Mouse (Mus musculus): ENCODE data around the gene Pard3b. TPM values are rescaled to one million over a fixed set of nuclear protein-coding genes. Genes with fewer than 3 reads are reported as not detected.

Gene Pard3b
- total and polyA plus RNA-seq, 3 experiments = 2.2 to 13.9 (median 13.8) TPM

DNA sequence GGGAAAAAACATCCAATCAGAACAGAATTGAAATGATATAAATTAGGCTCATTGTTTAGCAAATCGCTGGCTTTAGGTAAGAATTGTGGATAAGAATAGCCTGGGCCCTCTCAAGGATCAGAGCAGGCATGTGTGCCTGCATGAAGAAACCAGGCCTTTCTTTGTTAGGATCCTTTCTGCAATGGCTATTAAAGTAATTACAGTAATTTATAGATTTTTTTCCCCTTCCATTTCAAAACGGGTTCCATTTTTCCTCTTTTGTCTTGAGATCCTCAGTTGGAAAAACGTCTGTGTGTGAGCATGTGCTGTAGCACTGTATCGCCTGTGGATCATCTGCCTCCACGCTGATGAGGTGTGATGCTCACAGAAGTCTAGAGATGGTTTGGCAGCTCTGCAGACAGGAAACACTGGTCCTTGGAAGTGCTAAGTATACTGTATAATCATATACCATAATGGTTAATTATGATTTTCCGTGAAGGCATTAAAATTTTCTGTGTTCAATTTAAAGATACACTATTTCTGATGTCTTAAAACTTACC is 198.5 kb downstream of the Pard3b start:
- Histone ChIP-seq H3K4me1 (ENCODE audit: control insufficient read depth, insufficient read depth, low read length) (no peaks in the 10 kb centered on the region), H3K27ac (no peak overlapping the region), H3K27me3 (ENCODE audit: control insufficient read depth, insufficient read depth, low read length) (no peaks in the 10 kb centered on the region), H3K4me3 (no peak overlapping the region), H3K79me2 (replicated peaks; ENCODE audit: control insufficient read depth, insufficient read depth, low read length) (no peaks in the 10 kb centered on the region), H3K36me3 (ENCODE audit: control insufficient read depth, insufficient read depth, low read length) (no peaks in the 10 kb centered on the region), H3K9ac (ENCODE audit: low read depth, low read length) (no peak overlapping the region)
- DNase-seq = no peak
- 77% methylated on average over 6 of the region's 6 CpGs for WGBS
- intact Hi-C loops (cut with DNase I) = no loop called here
- no peak for TF ChIP-seq EP300 (IDR thresholded peaks at IDR 0.05; ENCODE audit: insufficient read depth, low read depth, low read length)
- TF ChIP-seq CTCF (IDR thresholded peaks at IDR 0.05) = no peak
- TF ChIP-seq POLR2A (IDR thresholded peaks at IDR 0.05; ENCODE audit: insufficient read depth, low read depth, low read length) = no peak

DNA sequence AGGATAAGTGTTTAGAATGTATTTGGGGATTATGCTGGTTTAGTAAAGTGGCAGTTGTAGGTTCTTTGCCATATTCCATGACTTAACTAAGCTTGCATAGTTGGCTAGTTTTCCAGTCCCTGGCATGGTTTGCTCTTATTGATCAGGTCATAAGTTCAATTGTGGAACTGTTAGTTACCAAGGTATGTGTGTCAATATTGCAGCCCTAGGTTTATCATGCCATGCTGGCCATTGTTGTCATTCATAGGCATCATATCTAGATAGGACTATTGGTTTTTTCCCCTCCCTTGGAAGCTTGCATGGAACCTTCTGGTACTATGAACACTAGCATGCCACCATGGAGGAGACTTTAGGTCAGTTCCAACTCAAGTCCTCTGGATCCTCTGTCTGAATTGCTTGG is 208.0 kb downstream of the Pard3b start:
- DNase-seq = no peak
- intact Hi-C loops (cut with DNase I) = no loop called here
- Histone ChIP-seq H3K36me3 (ENCODE audit: control insufficient read depth, insufficient read depth, low read length) (no peaks in the 10 kb centered on the region), H3K4me1 (ENCODE audit: control insufficient read depth, insufficient read depth, low read length) (no peaks in the 10 kb centered on the region), H3K4me3 (no peak overlapping the region), H3K9ac (ENCODE audit: low read depth, low read length) (no peak overlapping the region), H3K79me2 (replicated peaks; ENCODE audit: control insufficient read depth, insufficient read depth, low read length) (no peaks in the 10 kb centered on the region), H3K27ac (no peak overlapping the region), H3K27me3 (ENCODE audit: control insufficient read depth, insufficient read depth, low read length) (no peaks in the 10 kb centered on the region)
- TF ChIP-seq EP300 (IDR thresholded peaks at IDR 0.05; ENCODE audit: insufficient read depth, low read depth, low read length) (no peak), CTCF (IDR thresholded peaks at IDR 0.05) (no peak)

DNA sequence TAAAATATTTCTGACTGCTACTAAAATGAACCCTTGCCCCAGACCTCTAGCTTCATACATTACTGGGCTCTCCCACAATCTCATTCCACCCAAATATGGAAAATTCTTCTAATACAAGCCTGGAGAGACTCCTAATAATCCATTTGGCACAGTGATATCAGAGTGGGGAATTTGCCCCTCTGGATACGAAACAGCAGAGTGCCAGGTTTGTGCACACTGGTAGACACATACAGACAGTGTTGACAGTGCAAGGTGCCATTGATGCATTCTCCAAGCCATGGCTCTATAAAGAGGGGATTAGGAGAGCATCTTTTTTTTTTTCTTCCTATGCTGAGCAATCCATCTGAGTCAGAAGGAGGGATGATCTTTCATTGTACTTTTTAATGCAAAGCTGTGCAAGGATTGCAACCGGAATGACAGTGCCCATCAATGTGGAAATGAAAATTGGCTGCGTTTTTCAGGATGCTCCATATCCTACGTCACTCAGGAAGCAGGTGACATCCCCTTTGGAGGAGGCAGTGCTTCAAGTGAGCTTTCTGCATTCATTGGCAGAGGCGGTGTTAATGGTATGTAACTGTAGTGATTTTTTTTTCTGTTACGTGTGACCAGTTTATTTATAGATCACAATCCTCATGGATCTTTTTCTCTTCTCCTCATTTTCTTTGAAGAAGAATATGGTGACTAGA is 210.5 kb downstream of the Pard3b start:
- Histone ChIP-seq H3K79me2 (replicated peaks; ENCODE audit: control insufficient read depth, insufficient read depth, low read length) (no peaks in the 10 kb centered on the region), H3K27ac (no peak overlapping the region), H3K4me1 (ENCODE audit: control insufficient read depth, insufficient read depth, low read length) (no peaks in the 10 kb centered on the region), H3K36me3 (ENCODE audit: control insufficient read depth, insufficient read depth, low read length) (no peaks in the 10 kb centered on the region), H3K4me3 (no peak overlapping the region), H3K27me3 (ENCODE audit: control insufficient read depth, insufficient read depth, low read length) (no peaks in the 10 kb centered on the region), H3K9ac (ENCODE audit: low read depth, low read length) (no peak overlapping the region)
- DNase-seq = no peak
- TF ChIP-seq EP300 (IDR thresholded peaks at IDR 0.05; ENCODE audit: insufficient read depth, low read depth, low read length) (no peak), CTCF (IDR thresholded peaks at IDR 0.05) (no peak), POLR2A (IDR thresholded peaks at IDR 0.05; ENCODE audit: insufficient read depth, low read depth, low read length) (no peak)
- intact Hi-C loops (cut with DNase I) = no loop called here
- 41% methylated on average over 6 of the region's 6 CpGs for WGBS

DNA sequence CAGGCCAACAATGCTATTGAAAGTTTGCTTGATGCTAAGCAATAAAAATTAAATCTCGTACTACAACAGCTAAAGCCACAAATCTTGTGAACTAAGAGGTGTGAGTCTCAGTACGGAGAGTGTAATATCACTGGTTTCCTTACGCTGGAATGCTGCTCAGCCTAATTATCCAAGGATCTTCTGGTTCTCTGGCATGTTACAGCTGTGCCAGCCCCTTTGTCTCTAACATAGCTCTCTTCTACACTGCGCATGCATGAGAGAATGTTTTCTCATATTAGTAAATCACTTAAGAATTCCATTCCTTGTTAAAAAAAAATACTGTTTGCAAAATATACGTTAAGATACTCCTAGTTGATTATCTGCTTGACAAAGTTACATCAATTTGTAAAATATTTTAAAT is 211.8 kb downstream of the Pard3b start:
- H3K79me2 ChIP-seq (replicated peaks; ENCODE audit: control insufficient read depth, insufficient read depth, low read length) = no peaks in the 10 kb centered on the region
- intact Hi-C loops (cut with DNase I) = no loop called here
- no peak for DNase-seq
- H3K36me3 ChIP-seq (ENCODE audit: control insufficient read depth, insufficient read depth, low read length) = no peaks in the 10 kb centered on the region
- H3K27me3 ChIP-seq (ENCODE audit: control insufficient read depth, insufficient read depth, low read length) = no peaks in the 10 kb centered on the region
- no peak overlapping the region for H3K27ac ChIP-seq
- no peak for TF ChIP-seq CTCF (IDR thresholded peaks at IDR 0.05)
- no peak for TF ChIP-seq POLR2A (IDR thresholded peaks at IDR 0.05; ENCODE audit: insufficient read depth, low read depth, low read length)
- TF ChIP-seq EP300 (IDR thresholded peaks at IDR 0.05; ENCODE audit: insufficient read depth, low read depth, low read length) = no peak
- 80% methylated on average over 5 of the region's 5 CpGs for WGBS
- H3K9ac ChIP-seq (ENCODE audit: low read depth, low read length) = no peak overlapping the region
- H3K4me3 ChIP-seq = no peak overlapping the region
- H3K4me1 ChIP-seq (ENCODE audit: control insufficient read depth, insufficient read depth, low read length) = no peaks in the 10 kb centered on the region

DNA sequence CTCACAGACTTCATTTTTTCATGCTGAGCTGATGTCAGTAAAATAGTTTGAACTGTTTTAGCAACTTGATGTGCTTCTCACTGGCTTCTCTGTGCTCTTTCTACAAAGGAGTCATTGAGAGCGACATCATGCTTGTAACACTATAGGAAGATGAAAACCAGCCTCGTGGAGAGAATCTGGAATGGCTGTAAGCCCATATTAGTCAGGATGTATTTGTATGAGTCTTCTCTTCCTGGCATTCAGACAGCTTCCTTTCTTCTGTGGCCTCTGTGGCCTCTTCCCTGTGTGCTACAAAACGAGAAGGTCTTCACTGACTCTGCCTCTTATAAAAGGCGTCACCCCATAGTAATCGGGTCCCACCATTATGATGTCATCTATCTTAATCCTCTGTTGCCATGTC is 212.6 kb downstream of the Pard3b start:
- Histone ChIP-seq H3K4me3 (no peak overlapping the region), H3K27ac (no peak overlapping the region), H3K4me1 (ENCODE audit: control insufficient read depth, insufficient read depth, low read length) (no peaks in the 10 kb centered on the region), H3K27me3 (ENCODE audit: control insufficient read depth, insufficient read depth, low read length) (no peaks in the 10 kb centered on the region), H3K36me3 (ENCODE audit: control insufficient read depth, insufficient read depth, low read length) (no peaks in the 10 kb centered on the region), H3K9ac (ENCODE audit: low read depth, low read length) (no peak overlapping the region), H3K79me2 (replicated peaks; ENCODE audit: control insufficient read depth, insufficient read depth, low read length) (no peaks in the 10 kb centered on the region)
- no peak for DNase-seq
- intact Hi-C loops (cut with DNase I) = no loop called here
- TF ChIP-seq POLR2A (IDR thresholded peaks at IDR 0.05; ENCODE audit: insufficient read depth, low read depth, low read length) = no peak
- no peak for TF ChIP-seq CTCF (IDR thresholded peaks at IDR 0.05)
- no peak for TF ChIP-seq EP300 (IDR thresholded peaks at IDR 0.05; ENCODE audit: insufficient read depth, low read depth, low read length)
- whole genome bisulfite sequencing = 25% methylated on average over 5 of the region's 5 CpGs

DNA sequence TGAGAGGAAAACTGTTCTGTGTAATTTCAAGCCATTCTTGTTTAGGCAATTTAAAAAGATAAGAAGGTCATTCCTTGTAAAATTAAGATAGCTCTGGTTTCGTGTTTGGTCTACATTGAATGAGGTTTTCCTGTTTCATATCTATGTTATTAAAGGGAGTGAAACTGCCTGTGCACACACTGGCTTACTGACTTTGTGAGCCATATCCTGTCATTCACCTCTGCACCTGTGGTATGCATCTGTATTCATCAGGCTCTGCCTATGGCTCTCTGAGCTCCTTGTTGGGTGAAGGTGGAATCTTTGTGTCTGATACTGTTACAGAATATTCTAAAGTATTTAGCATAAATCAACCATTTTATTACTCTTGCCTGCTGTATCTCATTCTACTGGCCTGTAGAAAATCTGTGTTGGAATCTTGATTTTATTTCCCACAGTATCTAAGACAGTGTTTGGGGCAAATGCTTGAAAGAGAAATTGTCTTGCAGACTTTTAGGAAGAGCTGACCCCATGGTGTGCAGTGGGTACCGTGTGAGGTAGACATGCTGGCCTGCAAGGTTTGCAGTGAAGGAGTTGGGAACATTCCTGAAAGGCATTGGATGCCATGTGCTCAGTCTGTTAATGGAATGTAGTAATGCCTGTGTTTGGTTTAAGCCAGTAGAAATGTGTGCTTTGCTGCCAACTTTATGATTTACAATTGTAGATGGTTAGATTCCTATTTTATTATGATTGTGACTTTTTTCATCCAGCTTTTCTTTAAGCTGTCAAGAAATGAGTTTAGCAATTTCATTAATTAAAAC is 228.9 kb downstream of the Pard3b start:
- intact Hi-C loops (cut with DNase I) = no loop called here
- no peaks in the 10 kb centered on the region for H3K36me3 ChIP-seq (ENCODE audit: control insufficient read depth, insufficient read depth, low read length)
- H3K27ac ChIP-seq = no peak overlapping the region
- no peaks in the 10 kb centered on the region for H3K4me1 ChIP-seq (ENCODE audit: control insufficient read depth, insufficient read depth, low read length)
- no peak for TF ChIP-seq EP300 (IDR thresholded peaks at IDR 0.05; ENCODE audit: insufficient read depth, low read depth, low read length)
- TF ChIP-seq CTCF (IDR thresholded peaks at IDR 0.05) = no peak
- TF ChIP-seq POLR2A (IDR thresholded peaks at IDR 0.05; ENCODE audit: insufficient read depth, low read depth, low read length) = no peak
- no peak for DNase-seq
- H3K27me3 ChIP-seq (ENCODE audit: control insufficient read depth, insufficient read depth, low read length) = no peaks in the 10 kb centered on the region
- H3K9ac ChIP-seq (ENCODE audit: low read depth, low read length) = no peak overlapping the region
- no peak overlapping the region for H3K4me3 ChIP-seq
- H3K79me2 ChIP-seq (replicated peaks; ENCODE audit: control insufficient read depth, insufficient read depth, low read length) = no peaks in the 10 kb centered on the region; the same call in 1 of the 2 replicates
- WGBS = 58% methylated on average over 2 of the region's 2 CpGs
